Mouse (Mus musculus) stomach, postnatal 0 days (tissue): ENCODE results near the gene Erf.
A peak's percentile ranks its signal among the peaks of the same experiment; 100 is the strongest.

ENCODE experiments used
- CTCF ChIP-seq: IDR thresholded peaks from 2 replicates; pipeline ENCODE4 v1.5.1; 2016; ENCODE audit warnings: antibody characterized with exemption, low read depth, mild to moderate bottlenecking, moderate library complexity
- EP300 ChIP-seq: optimal IDR thresholded peaks from 2 replicates; pipeline ENCODE3; 2016; ENCODE audit warnings: antibody characterized with exemption

- TF ChIP-seq CTCF, result peak; percentile 49
- no peak for TF ChIP-seq EP300
Observed at GRCm38 (mm10) chr7:25289925-25290324, 39.4 kb upstream of the Erf start.
